Mouse (Mus musculus) bone marrow, adult 2 months (tissue): ENCODE results near the gene Pfas. TPM values are rescaled to one million over a fixed set of nuclear protein-coding genes. Genes with fewer than 3 reads are reported as not detected.
A peak's percentile ranks its signal among the peaks of the same experiment; 100 is the strongest.
"Not testable (repeated sequence)": the region's sequence is repeated elsewhere in the genome, so short reads cannot be mapped to it uniquely, and the experiment has no call there.

Source experiments
- H3K27ac ChIP-seq: fragments of 200-500 bp; 2 replicates; pipeline ENCODE4 v1.5.1; 2012; ENCODE audit warnings: low read depth, mild to moderate bottlenecking, control low read depth, inconsistent platforms, low read length; ENCODE audit not compliant: control insufficient read depth, poor library complexity, insufficient read depth
- H3K4me1 ChIP-seq: fragments of 200-500 bp; 2 replicates; pipeline ENCODE4 v1.6.1; 2011; ENCODE audit warnings: low read length; ENCODE audit not compliant: control insufficient read depth, insufficient read depth
- H3K4me3 ChIP-seq: fragments of 200-500 bp; replicated peaks from 2 replicates; pipeline ENCODE3; 2011; ENCODE audit warnings: mild to moderate bottlenecking, low read depth, low read length, control low read depth; ENCODE audit not compliant: control insufficient read depth
- CTCF ChIP-seq: fragments of 200-500 bp; IDR thresholded peaks from 2 replicates; pipeline ENCODE4 v1.5.1; 2011; ENCODE audit warnings: low read length, control low read depth; ENCODE audit not compliant: control insufficient read depth, insufficient read depth
- POLR2A ChIP-seq: fragments of 200-500 bp; IDR thresholded peaks from 2 replicates; pipeline ENCODE4 v1.6.1; 2011; ENCODE audit warnings: low read depth, mild to moderate bottlenecking, control low read depth, low read length, borderline replicate concordance; ENCODE audit not compliant: control insufficient read depth
- WGBS: fragments of 180-500 bp; shearing (Covaris S2); methylation state at CpG from one replicate; pipeline ENCODE4 v1.1.7; 2018; 5-methylcytosine and 5-hydroxymethylcytosine counted together
- polyA plus RNA-seq: library from polyadenylated mRNA; stranded (reverse); fragments of >200 nt; gene quantifications from 2 replicates; pipeline ENCODE4 v1.2.4, GENCODE M21; 2011; ENCODE audit warnings: low replicate concordance; ENCODE audit not compliant: missing spikeins, insufficient read depth, insufficient read length

The Pfas gene
- polyA plus RNA-seq, 1 experiment, result 34.4 TPM

DNA sequence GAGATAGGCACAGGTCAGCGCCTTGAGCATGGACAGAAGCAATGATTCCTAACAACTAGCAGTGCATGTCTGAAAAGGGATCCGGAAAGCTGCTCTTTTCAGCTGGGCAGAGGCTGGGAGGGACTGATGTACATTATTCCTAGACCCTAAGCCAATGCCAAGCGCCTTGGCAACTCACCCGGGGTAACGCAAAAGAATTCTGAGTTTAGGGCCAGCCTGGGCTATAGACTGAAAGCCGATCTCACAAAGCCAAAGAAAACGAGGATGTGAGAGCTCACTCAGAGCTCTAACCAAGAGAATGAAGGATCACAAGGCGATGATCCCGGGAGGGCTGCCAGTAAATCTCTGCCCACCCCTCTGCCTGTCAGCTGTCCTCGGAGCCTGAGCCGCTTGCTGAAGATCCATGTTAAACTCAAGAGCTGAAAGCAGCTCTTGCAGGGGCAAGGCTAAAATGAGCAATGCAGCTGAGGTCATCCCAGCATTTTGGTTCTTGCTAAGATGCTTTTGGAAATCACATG lies 20.8 kb downstream of the Pfas start:
- 90% methylated on average over 11 of the region's 11 CpGs for WGBS
- Histone ChIP-seq H3K4me1 (peaks cover 1% of the 10 kb centered on the region; the same call in 1 of the 2 replicates), H3K27ac (no peak overlapping the region), H3K4me3 (no peak overlapping the region)
- TF ChIP-seq POLR2A, result no peak
- TF ChIP-seq CTCF, result no peak

DNA sequence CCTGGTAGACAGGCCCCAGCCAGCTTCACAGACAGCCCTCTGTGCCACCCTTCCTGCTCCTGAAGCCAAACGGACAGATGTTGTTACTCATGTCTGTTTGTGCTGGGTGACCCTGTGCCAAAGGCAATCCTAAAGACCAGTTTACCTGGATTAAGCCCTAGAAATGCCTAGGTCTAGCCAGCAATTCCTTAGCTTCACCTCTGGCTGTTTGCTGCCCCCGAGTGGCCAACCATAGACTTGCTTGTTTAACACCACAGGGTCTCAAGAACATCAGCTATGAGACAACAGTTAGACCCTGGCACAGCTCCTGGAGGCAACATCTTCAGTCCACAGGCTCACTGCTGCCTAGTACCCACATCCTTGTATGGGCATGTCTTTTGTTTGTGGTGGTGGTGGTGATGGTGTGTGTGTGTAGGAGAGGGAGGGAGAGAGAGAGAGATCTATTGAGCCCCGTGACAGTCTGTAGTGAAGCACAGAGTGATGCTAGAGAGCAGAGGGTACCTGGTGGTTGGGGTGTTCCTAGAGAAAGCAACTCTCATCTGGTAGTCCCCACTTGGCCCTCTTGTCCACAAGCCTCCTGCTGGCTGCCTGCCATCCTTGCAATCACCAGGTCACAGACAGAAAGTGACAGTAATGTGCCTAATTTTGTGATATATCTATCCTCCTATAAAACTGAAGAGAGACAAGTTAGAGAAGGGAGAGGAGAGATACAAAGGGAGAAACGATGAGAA lies 25.5 kb downstream of the Pfas start:
- no peak overlapping the region for H3K4me3 ChIP-seq
- H3K4me1 ChIP-seq, result peaks cover 1% of the 10 kb centered on the region; the same call in 1 of the 2 replicates
- no peak overlapping the region for H3K27ac ChIP-seq
- TF ChIP-seq CTCF, result peak; percentile 82
- no peak for TF ChIP-seq POLR2A
- 20% methylated on average over 4 of the region's 4 CpGs for WGBS

DNA sequence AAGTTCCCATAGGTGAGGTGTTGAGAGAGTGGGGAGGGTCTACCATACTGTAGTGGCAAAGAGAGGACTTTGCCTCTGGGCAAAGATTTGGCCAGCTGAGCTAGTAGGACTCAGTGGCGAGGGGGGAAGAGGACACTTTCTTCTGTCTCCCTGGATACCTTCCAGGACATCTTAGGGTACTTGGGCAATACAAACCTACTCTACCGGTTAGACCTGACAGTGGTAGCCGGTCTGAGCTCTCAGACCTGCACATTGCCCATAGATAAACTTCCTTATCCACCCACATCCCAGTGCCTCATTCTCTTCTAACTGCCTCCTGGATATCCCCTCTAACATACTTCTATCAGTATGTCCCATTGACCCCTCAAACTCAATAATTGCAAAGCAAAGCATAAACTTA lies 27.3 kb downstream of the Pfas start:
- no peak overlapping the region for H3K4me3 ChIP-seq
- H3K4me1 ChIP-seq, result peaks cover 1% of the 10 kb centered on the region; the same call in 1 of the 2 replicates
- H3K27ac ChIP-seq, result no peak overlapping the region
- WGBS, result 61% methylated on average over 3 of the region's 3 CpGs
- no peak for TF ChIP-seq CTCF
- no peak for TF ChIP-seq POLR2A

DNA sequence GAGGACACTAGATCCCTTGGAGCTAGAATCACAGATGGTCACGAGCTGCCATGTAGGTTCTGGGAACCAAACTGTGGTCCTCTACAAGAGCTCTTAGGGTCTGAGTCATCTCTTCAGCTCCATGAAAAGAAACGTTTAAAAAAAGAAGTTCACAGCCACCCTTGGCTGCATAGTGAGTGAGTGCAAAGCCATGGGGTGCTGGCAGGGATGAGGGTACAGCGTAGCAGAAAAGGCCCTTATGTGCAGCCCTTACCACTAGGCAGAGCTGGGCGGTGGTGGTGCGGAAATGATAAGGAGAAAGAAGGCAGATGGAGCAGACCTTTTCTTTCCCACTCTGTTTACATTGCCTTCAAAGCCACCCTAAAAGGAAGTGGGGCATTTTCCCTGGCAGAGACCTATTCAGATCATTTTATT lies 28.9 kb downstream of the Pfas start:
- H3K27ac ChIP-seq, result no peak overlapping the region
- 22% methylated on average over 5 of the region's 5 CpGs for WGBS
- TF ChIP-seq CTCF (no peak), POLR2A (no peak)

DNA sequence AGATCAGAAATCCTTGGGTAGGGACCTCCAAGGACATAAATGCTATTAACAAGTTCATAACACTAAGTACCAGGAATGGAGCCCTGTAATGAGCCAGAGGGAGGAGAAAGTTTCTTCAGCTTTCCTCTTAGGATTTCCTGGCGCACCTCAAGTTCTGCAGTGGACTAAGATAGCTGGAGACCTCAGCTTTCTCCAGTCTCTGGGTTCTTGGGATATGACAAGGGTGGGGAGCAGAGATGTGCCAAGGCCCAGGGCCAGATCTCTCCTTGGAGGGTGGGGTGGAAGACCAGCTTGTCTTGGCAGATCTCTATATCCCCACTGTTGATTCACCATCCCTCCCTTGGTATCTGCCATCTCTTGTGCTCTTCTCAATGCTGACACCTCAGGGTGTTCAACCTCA lies 32.7 kb downstream of the Pfas start:
- H3K4me1 ChIP-seq, result no peaks in the 10 kb centered on the region
- H3K4me3 ChIP-seq, result no peak overlapping the region
- 81% methylated on average over 1 of the region's 1 CpGs for WGBS
- no peak overlapping the region for H3K27ac ChIP-seq
- TF ChIP-seq POLR2A (no peak), CTCF (no peak)

More for the DNA sequence above, 28.9 kb downstream of the Pfas start:
- no peak overlapping the region for H3K4me3 ChIP-seq
- H3K4me1 ChIP-seq, result peaks cover 1% of the 10 kb centered on the region; the same call in 1 of the 2 replicates

DNA sequence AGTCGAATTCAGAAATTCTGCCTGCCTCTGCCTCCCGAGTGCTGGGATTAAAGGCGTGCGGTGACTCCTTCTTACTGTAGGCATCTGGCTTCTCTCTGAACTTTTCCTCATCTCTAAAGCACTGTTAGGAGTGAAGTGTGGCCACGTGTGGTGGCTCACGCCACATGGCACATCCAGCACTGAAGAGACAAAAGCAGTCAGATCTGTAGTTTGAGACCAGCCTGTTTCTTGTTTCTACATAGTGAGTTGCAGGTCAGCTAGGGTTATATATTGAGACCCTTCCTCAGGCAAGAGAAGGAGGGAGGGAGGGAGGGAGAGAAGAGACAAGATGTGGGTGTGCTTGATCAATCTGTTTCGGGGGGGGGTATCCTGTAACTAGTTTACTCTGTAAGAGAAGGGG lies 33.2 kb downstream of the Pfas start, which contains the start of gene Rangrf:
Gene Rangrf, minus strand, starts transcription at position 101 of the 400 bp plus-strand sequence.
- H3K4me3 ChIP-seq, result no peak within 1 kb of the TSS
- TF ChIP-seq POLR2A (no peak), CTCF (no peak)
- no peak within 1 kb of the TSS for H3K27ac ChIP-seq
- H3K4me1 ChIP-seq, result no peaks in the 10 kb centered on the region
- WGBS, result 81% methylated on average over 7 of the region's 7 CpGs

DNA sequence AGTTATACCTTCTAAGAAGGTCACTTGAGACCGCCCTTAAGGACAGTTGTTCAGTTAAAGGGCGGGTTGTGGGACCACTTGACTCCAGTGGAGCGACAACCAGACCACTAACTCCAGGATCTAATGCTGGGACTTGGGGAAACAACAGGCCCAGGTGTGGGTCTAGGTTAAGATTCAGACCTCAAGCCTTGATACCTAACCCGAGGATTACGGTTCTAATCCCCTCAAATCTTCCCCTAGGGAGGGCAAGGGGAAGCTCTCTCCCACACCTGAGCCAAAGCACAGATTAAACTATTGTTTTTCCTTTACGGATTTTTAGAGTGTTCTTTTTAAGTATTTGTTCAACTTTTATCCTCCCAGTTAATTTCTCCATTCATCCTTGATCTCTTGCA lies 34.2 kb downstream of the Pfas start:
- no peak for TF ChIP-seq POLR2A
- TF ChIP-seq CTCF, result no peak
- Histone ChIP-seq H3K27ac (no peak overlapping the region), H3K4me1 (no peaks in the 10 kb centered on the region), H3K4me3 (peak overlapping the region; percentile 26)
- WGBS, result 52% methylated on average over 6 of the region's 6 CpGs

DNA sequence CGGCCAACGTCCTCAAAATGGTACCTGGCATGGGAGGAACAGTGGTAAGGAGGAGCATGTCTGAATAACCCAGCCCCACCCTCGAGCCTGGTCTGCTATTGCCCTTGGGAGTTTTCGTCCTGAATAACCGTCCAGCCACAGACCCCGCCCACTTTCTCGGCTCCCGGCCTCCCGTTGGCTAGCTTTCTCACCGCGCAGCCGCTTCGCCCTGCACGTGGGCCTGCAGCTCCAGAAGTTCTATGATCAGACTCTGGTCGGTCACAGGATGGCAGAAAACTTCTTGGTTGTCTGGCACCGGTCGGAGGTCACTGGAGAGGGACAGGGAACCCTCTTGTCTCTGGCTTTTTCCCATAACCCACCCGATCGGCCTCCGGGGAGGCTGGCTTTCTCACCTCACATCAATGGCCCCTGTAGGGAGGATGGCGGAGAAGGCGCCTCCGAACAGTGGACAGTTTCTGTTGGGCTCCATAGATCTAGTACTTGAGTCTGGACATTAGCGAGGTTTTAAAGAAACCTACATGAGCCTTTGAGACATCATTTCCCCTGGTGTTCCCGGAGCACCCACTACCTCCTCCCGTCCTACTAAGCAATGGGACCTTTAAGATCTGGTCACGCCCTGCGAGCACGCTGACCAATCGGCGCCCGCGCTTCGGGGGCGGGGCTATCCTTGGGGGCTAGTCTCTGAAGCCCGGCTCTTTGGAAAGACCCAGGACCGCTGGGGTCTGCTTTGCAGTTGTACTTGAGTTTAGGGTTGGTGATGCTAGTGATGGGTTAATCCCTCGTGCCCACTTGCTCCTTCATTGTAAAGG lies 34.8 kb downstream of the Pfas start:
- H3K27ac ChIP-seq, H3K4me1 ChIP-seq: not testable (repeated sequence)
- under 1% methylated on average over 38 of the region's 38 CpGs for WGBS
- peak overlapping the region; percentile 62 for H3K4me3 ChIP-seq
